Comparison of ENCODE assay signal across 9 mouse cellular contexts in genomic region chr3:144425041-144425448, GRCm38 (mm10).
A peak's percentile ranks its signal among the peaks of the same experiment; 100 is the strongest.
DNase-seq lines count a peak whose midpoint lies in the region; ATAC-seq lines count a peak whose summit lies in the region.
"Had no signal": no experiment of that assay in that cellular context is flagged by ENCODE, and none has a peak within 500 bp of the region (broad histone marks: within the 10 kb centered on the region; RNA-seq: fewer than 3 reads in every experiment).

No protein-coding gene starts in this region.

- no peaks in the 10 kb centered on the region for H3K27me3 ChIP-seq in neural tube, embryonic 15.5 days (replicated peaks)
- no peaks in the 10 kb centered on the region for H3K27me3 ChIP-seq in liver, embryonic 12.5 days (replicated peaks)

- ATAC-seq in cerebellum, adult (ENCODE audit: insufficient number of reproducible peaks, low FRiP score, low TSS enrichment) = no peak
- ATAC-seq in neural tube, embryonic 15.5 days (ENCODE audit: low FRiP score) = 0 out of 2 replicates have a peak, but pooled peaks have one; percentile 15
- no peak for ATAC-seq in CD4-positive, CD25-positive, alpha-beta regulatory T cell, adult 4 months
- ATAC-seq in liver, embryonic 12.5 days = no peak

- 0 out of 2 replicates have a peak, but pooled peaks cover 2% of the 10 kb centered on the region for H3K36me3 ChIP-seq in neural tube, embryonic 15.5 days
- no peaks in the 10 kb centered on the region for H3K36me3 ChIP-seq in liver, embryonic 12.5 days

- WGBS in neural tube, embryonic 15.5 days = 81% methylated on average over 4 of the region's 4 CpGs
- 68% methylated on average over 4 of the region's 4 CpGs for WGBS in liver, embryonic 12.5 days (ENCODE audit: insufficient replicate concordance)

- no peak overlapping the region for H3K27ac ChIP-seq in neural tube, embryonic 15.5 days (replicated peaks)
- H3K27ac ChIP-seq in liver, embryonic 12.5 days = no peak overlapping the region

- no peak overlapping the region for H3K4me2 ChIP-seq in neural tube, embryonic 15.5 days
- H3K4me2 ChIP-seq in liver, embryonic 12.5 days = no peak overlapping the region
- H3K4me2 ChIP-seq: liver, embryonic 11.5 days had no signal

- H3K9ac ChIP-seq in neural tube, embryonic 15.5 days (replicated peaks) = no peak overlapping the region
- H3K9ac ChIP-seq in liver, embryonic 12.5 days = no peak overlapping the region

- peaks cover 17% of the 10 kb centered on the region for H3K4me1 ChIP-seq in neural tube, embryonic 15.5 days
- no peaks in the 10 kb centered on the region for H3K4me1 ChIP-seq in liver, embryonic 12.5 days

- no peak overlapping the region for H3K4me3 ChIP-seq in neural tube, embryonic 15.5 days (replicated peaks)
- no peak overlapping the region for H3K4me3 ChIP-seq in liver, embryonic 12.5 days

- H3K9me3 ChIP-seq in neural tube, embryonic 15.5 days (replicated peaks) = no peaks in the 10 kb centered on the region
- H3K9me3 ChIP-seq in liver, embryonic 12.5 days (replicated peaks) = no peaks in the 10 kb centered on the region

- DNase-seq in cerebellum, adult 9-10 months = peak; percentile 23
- DNase-seq in neural tube, embryonic 10.5 days (ENCODE audit: extremely low spot score, low spot score) = no peak
- DNase-seq in layer of hippocampus, postnatal 14 days (ENCODE audit: low spot score in 2 of 2) = peak; percentile 57 to 75
- DNase-seq in telencephalon, adult 2 months (ENCODE audit: low read depth, low spot score) = peak; percentile 92
